Mouse (Mus musculus): ENCODE results near the gene Arpc5l.
"Not testable (repeated sequence)": the region's sequence is repeated elsewhere in the genome, so short reads cannot be mapped to it uniquely, and the experiment has no call there.

The Arpc5l gene

GRCm38 (mm10) chr2:39000587-39000919, 4.6 kb upstream of the Arpc5l start:
- DNase-seq = no peak

DNA sequence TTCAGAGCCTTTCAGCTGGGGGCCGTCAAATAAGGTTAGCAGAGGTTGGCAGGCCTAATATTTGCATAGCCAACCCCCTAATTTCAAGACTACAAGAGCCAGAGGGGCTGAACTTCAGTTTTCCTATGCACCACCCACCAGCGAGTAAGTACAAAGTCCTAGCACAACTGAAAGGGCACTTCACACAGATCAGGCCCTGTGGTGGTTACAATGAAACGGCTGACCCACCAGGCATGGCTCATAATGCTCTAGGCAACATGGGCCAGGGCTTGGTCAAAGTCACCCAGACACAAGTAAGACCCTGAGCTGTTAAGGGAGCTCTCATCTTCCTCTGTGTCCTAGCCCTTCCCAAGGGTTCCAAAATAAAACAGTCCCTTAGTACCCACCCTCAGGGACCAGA, 3.3 kb upstream of the Arpc5l start:
- no peak for DNase-seq

GRCm38 (mm10) chr2:39003106-39003505, 2.0 kb upstream of the Arpc5l start:
- no peak for DNase-seq

DNA sequence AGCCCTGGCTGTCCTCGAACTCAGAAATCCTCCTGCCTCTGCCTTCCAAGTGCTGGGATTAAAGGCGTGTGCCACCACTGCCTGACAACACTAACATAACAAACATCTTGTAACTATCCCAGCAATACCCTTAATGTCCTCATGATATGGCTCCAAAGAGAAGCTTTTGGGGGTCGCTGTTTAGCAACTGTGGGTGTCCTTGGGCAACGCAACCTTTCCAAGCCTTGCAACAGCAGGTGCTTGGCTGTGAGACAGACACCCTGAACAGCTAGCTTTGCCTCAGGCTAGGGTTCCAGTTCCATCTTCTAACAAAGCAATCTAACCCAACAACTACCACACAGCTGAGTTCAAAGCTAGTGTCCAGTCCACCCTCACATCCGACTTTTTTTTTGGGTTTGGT, 1.6 kb upstream of the Arpc5l start:
- DNase-seq = no peak

DNA sequence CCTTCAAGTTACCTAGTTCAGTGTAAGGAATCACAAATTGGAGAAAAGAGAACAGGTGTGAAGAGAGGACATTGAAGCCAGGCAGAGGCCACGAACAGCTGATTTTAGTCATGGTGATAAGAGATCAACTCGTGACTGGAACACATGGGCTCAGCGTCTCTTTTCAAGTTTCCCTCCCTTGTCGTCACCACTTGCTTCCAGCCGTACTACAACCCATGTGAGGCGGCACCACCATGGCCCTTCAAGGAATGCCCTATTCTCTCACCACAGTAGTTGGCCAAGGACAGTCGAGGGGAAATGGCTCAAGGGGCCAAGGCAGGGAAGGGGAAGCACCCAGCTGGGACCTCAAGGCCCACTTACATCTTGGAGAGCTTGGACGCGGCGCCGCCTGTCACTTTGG, 776 bp upstream of the Arpc5l start:
- DNase-seq = no peak

- DNase-seq = peak; percentile 51 to 59
These were observed 479 bp downstream of the Arpc5l start, which contains the start of gene Rpl35 for GRCm38 (mm10) chr2:39005574-39006079. TSS of gene Rpl35 (minus strand) at chr2:39005624.

- no peak for DNase-seq
These were observed 1.1 kb downstream of the Arpc5l start for GRCm38 (mm10) chr2:39006149-39006730.

GRCm38 (mm10) chr2:39007865-39008264, 2.7 kb downstream of the Arpc5l start:
- DNase-seq = peak; percentile 93 to 94

DNA sequence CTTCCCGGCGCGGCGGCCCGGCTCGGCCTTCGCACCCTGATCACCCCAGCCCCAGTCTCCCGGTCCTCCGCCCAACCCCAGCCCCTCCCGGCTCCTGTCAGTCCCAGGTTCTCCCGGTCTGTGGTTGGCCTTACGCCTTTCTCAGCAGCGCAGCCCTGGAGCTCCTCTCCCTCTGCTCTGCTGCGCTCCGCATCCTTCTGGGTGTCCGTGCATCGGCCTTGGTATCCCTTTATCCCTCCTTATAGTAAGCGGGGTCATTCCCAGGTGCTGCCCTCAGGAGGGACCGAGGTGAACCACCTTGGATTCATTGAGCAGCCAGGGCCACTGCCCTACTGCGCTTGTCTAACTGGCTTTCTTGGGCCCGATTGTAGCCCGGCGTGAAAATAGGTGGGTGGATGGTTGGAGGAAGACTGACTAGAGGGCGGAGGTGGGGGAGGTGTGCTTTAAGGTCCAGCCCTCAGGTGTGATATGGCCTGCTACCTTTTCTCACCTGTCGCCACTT, 3.3 kb downstream of the Arpc5l start:
- DNase-seq = peak in 1 of 2 experiments; percentile 38

DNA sequence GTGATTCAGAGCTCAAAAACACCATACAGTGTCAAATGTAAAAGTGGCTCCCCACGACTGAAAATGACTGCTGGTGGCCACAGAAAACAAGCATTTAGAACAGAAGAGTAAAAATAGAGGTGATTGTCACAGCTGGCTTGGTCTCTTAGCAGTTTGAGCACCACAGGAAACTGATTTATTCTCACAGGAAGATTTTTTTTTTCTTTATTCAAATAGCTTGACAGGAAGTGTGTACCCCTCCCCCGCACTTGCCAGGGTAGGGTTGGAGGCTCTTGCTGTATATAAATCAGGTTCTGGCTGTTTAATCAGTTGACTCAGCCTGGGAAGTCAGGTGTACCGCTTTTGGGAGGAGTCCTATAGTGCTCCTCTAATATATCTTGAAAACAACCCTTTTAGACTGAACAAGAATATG, 3.8 kb downstream of the Arpc5l start:
- DNase-seq = peak; percentile 41 to 47

DNA sequence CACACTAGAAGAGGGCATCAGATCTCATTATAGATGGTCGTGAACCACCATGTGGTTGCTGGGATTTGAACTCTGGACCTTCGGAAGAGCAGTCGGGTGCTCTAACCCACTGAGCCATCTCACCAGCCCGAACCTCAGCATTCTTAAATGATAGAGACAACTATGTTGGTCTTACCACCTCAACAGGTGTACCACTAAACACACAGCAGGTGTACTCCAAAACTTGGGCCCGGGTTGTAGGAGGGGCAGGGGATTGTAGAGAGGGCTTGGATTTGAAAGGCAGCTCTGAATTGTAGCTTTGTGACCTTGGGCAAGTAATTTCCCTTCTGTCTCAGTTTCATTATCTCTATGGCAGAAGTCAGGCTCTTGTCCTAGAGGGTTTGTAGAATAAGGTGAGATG, 5.0 kb downstream of the Arpc5l start:
- not testable (repeated sequence) for DNase-seq

GRCm38 (mm10) chr2:39011264-39011663, 6.1 kb downstream of the Arpc5l start:
- no peak for DNase-seq

GRCm38 (mm10) chr2:39011971-39012370, 6.8 kb downstream of the Arpc5l start:
- DNase-seq = no peak

DNA sequence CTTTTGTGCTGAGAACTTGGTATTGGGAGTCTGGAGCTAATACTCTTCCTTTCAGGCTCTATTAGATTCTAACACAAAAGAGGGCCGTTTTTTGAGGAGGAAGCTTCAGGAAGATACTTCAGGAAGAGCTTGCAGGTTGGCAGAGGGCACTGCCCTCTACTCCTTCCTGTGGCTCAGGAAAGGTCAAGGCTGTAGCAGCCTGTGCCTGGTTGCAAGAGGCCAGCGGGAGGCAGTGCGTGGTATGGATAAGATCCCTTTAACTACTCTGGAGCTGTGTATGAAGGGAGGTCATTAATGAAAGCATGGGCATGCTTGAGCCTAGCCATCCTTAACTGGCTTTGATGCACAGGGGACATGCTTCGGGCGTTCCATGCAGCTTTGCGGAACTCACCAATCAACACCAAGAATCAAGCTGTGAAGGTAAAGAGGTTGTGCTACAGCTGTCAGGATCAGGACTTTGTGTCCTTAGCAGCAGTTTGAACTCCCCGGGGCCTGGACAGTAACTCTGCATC, 7.7 kb downstream of the Arpc5l start:
- no peak for DNase-seq

DNA sequence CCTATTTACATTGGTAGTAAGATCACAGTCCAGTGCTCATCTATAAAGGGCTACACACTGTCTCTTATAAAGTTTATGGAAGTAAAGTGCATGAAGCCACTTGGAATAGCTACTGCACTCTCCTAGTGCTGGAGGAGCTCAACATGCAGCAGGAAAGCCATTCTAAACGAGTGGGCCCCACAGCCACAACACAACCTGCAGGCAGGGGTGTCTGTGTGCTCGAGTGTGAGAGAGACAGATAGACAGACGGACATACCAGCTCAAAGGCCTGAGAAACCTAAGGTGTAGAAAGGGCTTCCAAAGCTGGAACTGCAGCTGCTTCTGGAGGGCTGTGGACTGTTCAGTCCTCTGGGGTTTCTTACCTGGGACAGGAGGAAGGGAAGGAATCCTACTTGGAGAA, 11.4 kb downstream of the Arpc5l start:
- no peak for DNase-seq

DNA sequence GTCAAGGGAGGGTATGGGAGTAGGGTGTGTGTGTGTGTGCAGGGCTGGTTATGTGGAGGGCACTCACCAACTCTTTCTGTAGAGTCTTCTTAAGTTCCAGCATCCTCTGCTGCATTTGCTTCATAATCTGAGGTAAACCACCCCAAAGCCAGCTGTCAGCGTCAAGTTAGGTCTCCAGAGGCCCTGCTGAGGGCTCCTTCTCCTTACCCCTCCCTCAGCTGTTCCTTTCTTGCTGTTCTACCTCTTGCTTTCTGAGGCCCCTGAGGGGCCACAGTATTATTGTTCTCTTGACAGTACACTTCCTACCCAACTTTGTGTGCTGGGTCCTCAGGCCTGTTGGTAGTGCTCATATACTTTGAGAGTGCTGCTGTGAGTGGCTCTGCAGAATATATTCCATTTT, 14.9 kb downstream of the Arpc5l start:
- no peak for DNase-seq

GRCm38 (mm10) chr2:39031611-39032010, 26.5 kb downstream of the Arpc5l start:
- DNase-seq = no peak

DNA sequence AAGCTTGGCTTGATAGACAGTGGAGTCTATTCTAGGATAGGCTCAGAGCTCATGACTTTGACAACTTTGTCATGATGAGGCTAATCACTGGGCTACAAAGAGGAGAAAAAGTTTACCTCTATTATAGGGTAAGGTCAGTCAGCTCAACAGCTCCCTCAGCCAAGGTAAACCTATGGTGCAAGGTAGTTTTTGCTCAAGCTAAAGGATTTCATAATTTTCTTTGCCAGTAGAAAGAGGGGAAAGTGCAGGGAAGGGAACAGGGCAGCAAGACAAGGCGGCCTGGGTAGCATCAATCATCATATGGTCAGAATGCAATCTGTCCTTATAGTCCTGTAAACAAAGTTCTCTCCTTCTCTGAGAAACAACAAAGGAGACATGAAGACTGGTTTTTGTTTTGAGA, 35.1 kb downstream of the Arpc5l start:
- DNase-seq = no peak

GRCm38 (mm10) chr2:39048515-39048914, 43.4 kb downstream of the Arpc5l start:
- DNase-seq = no peak

- DNase-seq = no peak
These were observed 59.7 kb downstream of the Arpc5l start for GRCm38 (mm10) chr2:39064687-39065399.

Data from lung, adult 18-20 months (tissue).